Mouse (Mus musculus) brain, adult 2 months (tissue): ENCODE measurements around the gene Chrna7.

ENCODE experiments used
- DNase-seq: peaks from one replicate; pipeline ENCODE4 v3.0.0; 2011; ENCODE audit warnings: low read depth, low spot score

The Chrna7 gene

DNA sequence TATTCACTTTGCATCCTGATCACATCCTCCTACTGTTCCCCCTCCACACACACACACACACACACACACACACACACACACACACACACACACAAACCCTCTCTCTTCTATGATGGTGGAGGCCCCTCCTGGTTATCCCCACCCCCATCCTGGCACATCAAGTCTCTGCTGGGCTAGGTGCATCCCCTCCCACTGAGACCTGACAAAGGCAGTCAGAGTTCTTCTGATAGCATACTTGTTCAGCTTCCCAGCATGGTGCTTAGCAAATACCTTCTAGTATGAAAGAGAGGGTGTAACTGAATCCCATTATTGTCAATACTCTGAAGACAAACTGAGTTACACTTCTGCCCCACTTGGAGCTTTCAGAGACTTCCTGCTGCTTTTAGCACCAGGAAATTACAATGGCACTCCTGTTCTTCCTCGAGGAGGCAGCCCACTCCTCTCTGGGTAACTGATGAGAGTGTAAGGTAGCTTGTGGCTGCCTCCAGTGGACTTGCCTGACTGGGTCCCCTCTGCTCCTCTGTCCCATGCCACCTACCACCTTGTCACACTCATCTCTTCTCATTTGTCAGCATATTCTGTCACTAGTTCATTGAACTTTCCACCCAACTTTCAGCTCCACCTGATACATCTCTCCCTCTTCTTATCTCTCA lies 127.9 kb downstream of the Chrna7 start:
- DNase-seq = no peak

DNA sequence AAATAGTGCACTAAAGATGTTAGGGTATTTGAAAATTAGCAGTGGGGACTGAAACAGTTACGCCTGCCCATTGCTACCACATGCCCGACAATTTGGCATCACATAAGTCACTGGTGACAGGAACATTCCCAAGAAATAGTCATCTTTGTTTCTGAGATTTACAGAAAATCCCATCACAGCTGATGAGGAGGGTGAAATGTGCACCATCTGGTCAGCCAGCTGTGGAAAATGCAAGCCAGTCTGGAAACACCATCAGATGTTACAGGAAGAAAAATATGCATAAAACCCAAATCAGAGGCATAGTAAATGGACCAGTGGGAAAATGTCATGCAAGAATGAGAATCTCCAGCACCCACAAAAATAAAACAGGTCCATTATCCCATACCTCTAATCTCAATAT lies 151.4 kb downstream of the Chrna7 start:
- peak; percentile 40 for DNase-seq
